Mouse (Mus musculus) kidney, adult 9 months (tissue): ENCODE data around the gene Btbd9.

Source experiments
- DNase-seq: peaks from one replicate; pipeline ENCODE4 v3.0.0; 2022

Gene Btbd9

GRCm38 (mm10) chr17:30478181-30478580 lies 98.1 kb downstream of the Btbd9 start:
- DNase-seq = no peak

- DNase-seq = no peak
Measured at GRCm38 (mm10) chr17:30474561-30474960, 101.7 kb downstream of the Btbd9 start.

- no peak for DNase-seq
Measured at GRCm38 (mm10) chr17:30472776-30473175, 103.5 kb downstream of the Btbd9 start.

GRCm38 (mm10) chr17:30471512-30471911 lies 104.8 kb downstream of the Btbd9 start:
- DNase-seq = no peak

- no peak for DNase-seq
Measured at GRCm38 (mm10) chr17:30470790-30471189, 105.5 kb downstream of the Btbd9 start.

- no peak for DNase-seq
Measured at GRCm38 (mm10) chr17:30470286-30470685, 106.0 kb downstream of the Btbd9 start.

- no peak for DNase-seq
Measured at GRCm38 (mm10) chr17:30469511-30470076, 106.7 kb downstream of the Btbd9 start.

GRCm38 (mm10) chr17:30468368-30468767 lies 107.9 kb downstream of the Btbd9 start:
- DNase-seq = no peak

GRCm38 (mm10) chr17:30467566-30468213 lies 108.6 kb downstream of the Btbd9 start:
- no peak for DNase-seq

- no peak for DNase-seq
Measured at GRCm38 (mm10) chr17:30465060-30465762, 111.1 kb downstream of the Btbd9 start.

GRCm38 (mm10) chr17:30464240-30464745 lies 112.0 kb downstream of the Btbd9 start:
- DNase-seq = no peak

- no peak for DNase-seq
Measured at GRCm38 (mm10) chr17:30460727-30461349, 115.5 kb downstream of the Btbd9 start.

- no peak for DNase-seq
Measured at GRCm38 (mm10) chr17:30459706-30460105, 116.6 kb downstream of the Btbd9 start.

- DNase-seq = no peak
Measured at GRCm38 (mm10) chr17:30458926-30459325, 117.4 kb downstream of the Btbd9 start.

GRCm38 (mm10) chr17:30458301-30458700 lies 118.0 kb downstream of the Btbd9 start:
- DNase-seq = peak; percentile 26

GRCm38 (mm10) chr17:30457486-30457885 lies 118.8 kb downstream of the Btbd9 start:
- no peak for DNase-seq

GRCm38 (mm10) chr17:30456293-30456692 lies 120.0 kb downstream of the Btbd9 start:
- no peak for DNase-seq

- DNase-seq = peak; percentile 74
Measured at GRCm38 (mm10) chr17:30454862-30455243, 121.4 kb downstream of the Btbd9 start.

GRCm38 (mm10) chr17:30454155-30454861 lies 122.0 kb downstream of the Btbd9 start:
- no peak for DNase-seq

- DNase-seq = no peak
Measured at GRCm38 (mm10) chr17:30453272-30453671, 123.0 kb downstream of the Btbd9 start.

- DNase-seq = no peak
Measured at GRCm38 (mm10) chr17:30452363-30452762, 123.9 kb downstream of the Btbd9 start.

- DNase-seq = no peak
Measured at GRCm38 (mm10) chr17:30448562-30448961, 127.7 kb downstream of the Btbd9 start.
